Mouse (Mus musculus): Measurements from ENCODE around the gene Exoc3l2.

- TF ChIP-seq POLR2A (IDR thresholded peaks at IDR 0.05; ENCODE audit: control insufficient read depth, extremely low read depth, insufficient read depth, low read length, poor library complexity) = no peak
- no peak for TF ChIP-seq CTCF (IDR thresholded peaks at IDR 0.05; ENCODE audit: borderline replicate concordance, control insufficient read depth, extremely low read depth, insufficient read depth, low read length, poor library complexity)
Measured at GRCm38 (mm10) chr7:19483281-19483680, 20.1 kb downstream of the Exoc3l2 start.

All from thymus, adult 2 months (tissue).